Mouse (Mus musculus) midbrain, embryonic 15.5 days (tissue): ENCODE results near the gene Tinag. TPM values are rescaled to one million over a fixed set of nuclear protein-coding genes. Genes with fewer than 3 reads are reported as not detected.

ENCODE experiments used
- ATAC-seq: fragments of 200-750 bp; cut with Nextera tagmentation; replicated peaks from 2 replicates; pipeline ENCODE4 v1.8.0; 2017; ENCODE audit warnings: moderate TSS enrichment
- H3K27ac ChIP-seq: fragments of 300-500 bp; sonication (generic); 2 replicates; pipeline ENCODE4 v1.5.1; 2015; ENCODE audit warnings: mild to moderate bottlenecking, inconsistent platforms
- H3K27me3 ChIP-seq: fragments of 300-500 bp; sonication (generic); replicated peaks from 2 replicates; pipeline ENCODE4 v1.6.1; 2015; ENCODE audit warnings: inconsistent platforms
- H3K36me3 ChIP-seq: fragments of 300-500 bp; sonication (generic); replicated peaks from 2 replicates; pipeline ENCODE4 v1.6.1; 2015; ENCODE audit warnings: inconsistent platforms
- H3K4me1 ChIP-seq: fragments of 300-500 bp; sonication (generic); 2 replicates; pipeline ENCODE4 v1.6.1; 2015; ENCODE audit warnings: inconsistent platforms
- H3K4me2 ChIP-seq: fragments of 300-500 bp; sonication (generic); 2 replicates; pipeline ENCODE4 v1.6.1; 2015; ENCODE audit warnings: inconsistent platforms, mild to moderate bottlenecking, moderate library complexity
- H3K4me3 ChIP-seq: fragments of 300-500 bp; sonication (generic); 2 replicates; pipeline ENCODE4 v1.5.1; 2015; ENCODE audit warnings: mild to moderate bottlenecking, inconsistent platforms
- H3K9ac ChIP-seq: fragments of 300-500 bp; sonication (generic); 2 replicates; pipeline ENCODE4 v1.6.1; 2015; ENCODE audit warnings: mild to moderate bottlenecking, inconsistent platforms
- H3K9me3 ChIP-seq: fragments of 300-500 bp; sonication (generic); 2 replicates; pipeline ENCODE4 v1.6.1; 2016; ENCODE audit warnings: inconsistent platforms
- WGBS: fragments of 180-500 bp; shearing (Covaris S2); methylation state at CpG from one replicate; pipeline ENCODE4 v1.1.7; 2015; ENCODE audit warnings: mixed read lengths; 5-methylcytosine and 5-hydroxymethylcytosine counted together
- polyA plus RNA-seq: library from polyadenylated mRNA; unstranded; fragments of >200 nt; fragmentation: Nextera tagmentation; extraction: Ambion mirVana; gene quantifications from 2 replicates; pipeline ENCODE4 v1.2.1, GENCODE M21; 2015

Tinag gene
- polyA plus RNA-seq, 1 experiment from 2014 or later = not detected

- no peaks in the 10 kb centered on the region for H3K4me1 ChIP-seq
- H3K27me3 ChIP-seq = no peaks in the 10 kb centered on the region
- no peak overlapping the region for H3K4me3 ChIP-seq
- no peak overlapping the region for H3K9ac ChIP-seq
- H3K27ac ChIP-seq = no peak overlapping the region
- no peaks in the 10 kb centered on the region for H3K36me3 ChIP-seq
- 98% methylated on average over 1 of the region's 1 CpGs for WGBS
- H3K4me2 ChIP-seq = no peak overlapping the region
- no peaks in the 10 kb centered on the region for H3K9me3 ChIP-seq
- ATAC-seq = no peak
Observed at GRCm38 (mm10) chr9:76996021-76996420, 49.6 kb downstream of the Tinag start.

GRCm38 (mm10) chr9:76989946-76990345 is 55.6 kb downstream of the Tinag start:
- H3K27ac ChIP-seq = no peak overlapping the region
- H3K4me1 ChIP-seq = no peaks in the 10 kb centered on the region
- H3K36me3 ChIP-seq = no peaks in the 10 kb centered on the region
- H3K4me3 ChIP-seq = no peak overlapping the region
- H3K9me3 ChIP-seq = no peaks in the 10 kb centered on the region
- ATAC-seq = no peak
- no peak overlapping the region for H3K9ac ChIP-seq
- no peak overlapping the region for H3K4me2 ChIP-seq
- H3K27me3 ChIP-seq = no peaks in the 10 kb centered on the region

- no peaks in the 10 kb centered on the region for H3K9me3 ChIP-seq
- H3K4me2 ChIP-seq = no peak overlapping the region
- 96% methylated on average over 1 of the region's 1 CpGs for WGBS
- no peaks in the 10 kb centered on the region for H3K4me1 ChIP-seq
- no peak overlapping the region for H3K27ac ChIP-seq
- no peak overlapping the region for H3K9ac ChIP-seq
- no peak overlapping the region for H3K4me3 ChIP-seq
- H3K36me3 ChIP-seq = no peaks in the 10 kb centered on the region
- ATAC-seq = no peak
- H3K27me3 ChIP-seq = no peaks in the 10 kb centered on the region
Observed at GRCm38 (mm10) chr9:76934813-76935212, 110.8 kb downstream of the Tinag start.

GRCm38 (mm10) chr9:76915093-76915661 is 130.4 kb downstream of the Tinag start:
- no peak overlapping the region for H3K4me3 ChIP-seq
- no peaks in the 10 kb centered on the region for H3K4me1 ChIP-seq
- H3K9me3 ChIP-seq = no peaks in the 10 kb centered on the region
- no peaks in the 10 kb centered on the region for H3K27me3 ChIP-seq
- no peak overlapping the region for H3K4me2 ChIP-seq
- no peak overlapping the region for H3K9ac ChIP-seq
- WGBS = 80% methylated on average over 5 of the region's 5 CpGs
- no peak overlapping the region for H3K27ac ChIP-seq
- H3K36me3 ChIP-seq = no peaks in the 10 kb centered on the region
- ATAC-seq = no peak
